Mouse (Mus musculus) cerebellum, adult (tissue): ENCODE data around the gene Pagr1b.

Source experiments
- ATAC-seq: cut with Nextera tagmentation; 2 replicates; pipeline ENCODE4 v1.9.2; 2017; ENCODE audit warnings: mild to moderate bottlenecking, moderate library complexity, mixed read lengths; ENCODE audit not compliant: insufficient number of reproducible peaks, low FRiP score, low TSS enrichment

Gene Pagr1b

DNA sequence TGATC lies at the start of gene Pagr1b:
TSS of gene Pagr1b (minus strand) at position 4 of the 5 bp plus-strand sequence.
- ATAC-seq = no peak

DNA sequence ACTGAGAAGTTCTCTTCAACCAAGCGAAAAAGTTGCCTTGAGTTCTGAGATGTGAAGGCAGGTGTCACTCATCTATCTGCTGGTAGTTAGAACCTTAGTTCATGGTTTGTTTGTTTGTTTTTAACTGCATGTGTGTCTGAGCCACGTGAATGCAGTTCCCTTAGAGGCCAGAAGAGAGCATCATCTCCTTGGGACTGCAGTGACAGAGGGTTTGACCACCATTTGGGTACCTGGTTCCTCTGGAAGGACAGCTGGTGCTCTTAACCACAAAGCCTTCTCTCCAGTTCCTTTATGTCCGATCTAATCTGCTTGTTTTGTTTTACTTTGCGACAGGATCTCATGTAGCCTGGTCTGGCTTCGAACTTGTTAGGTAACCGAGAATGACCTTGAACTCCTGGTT lies 49.3 kb upstream of the Pagr1b start:
- no peak for ATAC-seq

DNA sequence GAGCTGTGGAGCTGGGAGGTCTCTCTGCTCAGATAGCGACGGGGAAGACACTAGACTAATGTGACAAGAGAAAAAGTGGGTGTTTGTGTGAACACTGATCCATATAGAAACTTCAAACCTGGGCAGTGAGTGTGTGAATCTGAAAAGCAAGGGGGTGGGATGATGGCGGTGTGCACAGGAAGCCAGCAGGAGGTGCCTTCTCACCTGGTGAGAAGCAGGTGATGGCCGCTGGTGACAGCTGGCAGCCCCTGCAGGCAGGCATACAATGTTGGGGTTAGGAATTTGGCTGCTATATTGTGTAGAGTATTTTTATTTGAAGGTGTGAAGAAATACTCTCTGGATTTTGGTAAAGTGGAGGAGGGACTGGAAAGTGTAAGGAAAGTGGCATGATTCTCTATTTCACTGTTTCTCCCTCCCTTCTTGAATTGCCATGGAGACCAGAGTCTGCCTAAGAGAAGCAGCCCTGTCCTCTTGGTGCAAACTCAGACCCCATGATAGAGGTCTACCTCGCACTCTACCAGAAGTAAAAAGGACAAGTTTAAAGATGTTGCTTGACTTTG lies 38.8 kb upstream of the Pagr1b start:
- no peak for ATAC-seq

DNA sequence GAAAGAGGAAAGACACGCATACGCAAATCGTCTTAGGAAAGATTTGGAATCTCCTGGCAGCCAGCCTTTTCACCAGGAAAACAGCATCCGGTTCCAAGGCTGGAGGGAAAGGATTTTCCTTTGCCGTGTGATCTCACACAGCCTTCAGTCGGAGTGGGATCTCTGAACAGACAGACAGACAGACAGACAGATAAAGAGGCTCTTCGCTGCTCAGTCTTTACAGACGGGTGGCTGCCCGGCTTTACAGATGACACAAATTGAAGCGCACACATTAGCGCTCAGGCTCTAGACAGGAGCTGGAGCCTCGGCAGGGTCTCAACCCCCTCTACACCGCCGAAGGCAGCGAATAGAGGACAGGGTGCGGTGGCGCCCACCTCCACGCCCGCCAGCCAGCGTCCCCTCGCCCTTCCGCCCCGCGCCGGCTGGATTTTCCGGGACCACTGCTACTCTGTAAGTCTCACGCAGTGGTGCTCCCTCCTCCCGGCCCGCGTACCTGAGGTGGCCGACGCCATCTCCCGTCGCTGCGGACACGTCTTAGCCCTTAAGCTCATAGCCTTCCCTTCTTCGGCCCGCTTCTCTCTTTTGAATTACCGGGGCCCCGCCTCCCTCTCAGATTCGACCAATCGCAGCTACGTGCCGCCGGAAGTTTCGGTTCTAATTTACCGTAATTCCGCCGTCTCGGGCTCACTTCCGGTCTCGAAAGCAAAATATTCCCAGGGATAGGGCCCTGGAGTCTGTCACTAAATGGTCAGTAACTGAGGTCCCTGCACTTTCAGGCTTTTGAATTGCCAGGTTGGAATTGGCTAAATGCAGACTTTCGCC lies 25.8 kb upstream of the Pagr1b start, which contains the start of gene Kif22:
TSS of gene Kif22 (minus strand) at position 621 of the 822 bp plus-strand sequence.
- peak; percentile 66; the same call in 1 of the 2 replicates for ATAC-seq

DNA sequence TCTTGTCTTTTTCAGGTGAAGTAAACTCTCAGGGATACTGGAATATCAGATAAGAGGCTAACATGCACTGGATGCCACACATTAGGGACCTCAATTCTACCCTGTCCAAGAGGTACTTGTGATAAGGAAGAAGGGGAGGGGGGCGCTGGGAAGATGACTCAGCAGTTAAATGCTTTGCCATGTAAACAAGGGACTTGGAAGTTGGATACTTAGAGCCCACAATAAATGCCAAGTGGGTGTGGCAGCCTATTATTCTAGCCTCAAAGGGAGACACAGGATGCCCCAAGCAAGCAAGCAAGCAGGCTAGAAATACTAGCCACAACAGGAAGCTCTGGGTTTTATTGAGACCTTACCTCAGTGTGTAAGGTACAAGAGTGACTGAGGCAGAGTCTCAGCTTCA lies 15.0 kb upstream of the Pagr1b start:
- ATAC-seq = no peak

DNA sequence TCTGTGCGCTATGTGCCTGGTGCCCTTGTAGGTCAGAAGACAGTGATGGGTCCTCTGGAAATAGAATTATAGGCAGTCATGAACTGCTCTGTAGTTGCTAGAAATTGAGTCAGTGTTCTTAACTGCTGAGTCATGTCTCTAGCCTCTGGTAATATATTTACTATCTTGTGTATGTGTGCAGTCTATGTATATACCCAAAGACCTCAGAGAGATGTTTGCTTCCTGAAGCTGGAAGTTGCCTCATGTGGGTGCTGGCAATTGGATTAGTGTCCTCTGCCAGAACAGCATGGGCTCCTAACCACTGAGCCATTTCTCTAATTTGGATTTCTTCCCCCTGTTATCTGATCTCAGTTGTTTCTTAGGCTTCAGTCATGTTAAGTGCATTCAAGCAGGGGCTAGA lies 13.9 kb upstream of the Pagr1b start:
- ATAC-seq = no peak

DNA sequence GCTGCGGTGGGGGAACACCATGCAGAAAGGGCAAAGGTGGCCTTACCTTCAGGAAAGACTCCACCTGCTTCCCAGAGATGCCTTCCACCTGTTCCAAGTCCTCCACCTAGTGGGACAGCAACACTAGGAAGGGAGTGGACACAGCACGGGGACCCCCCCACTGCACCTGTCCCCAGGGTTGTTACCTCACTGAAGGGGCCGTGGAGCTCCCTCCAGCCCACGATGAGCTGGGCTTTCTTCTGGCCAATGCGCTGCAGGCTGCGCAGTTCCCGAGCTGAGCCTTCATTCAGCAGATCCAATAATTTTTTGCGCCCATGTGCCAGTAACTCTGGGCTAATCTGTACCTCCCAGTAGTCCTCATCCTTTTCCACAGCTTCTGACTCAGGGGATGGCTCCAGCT lies 11.6 kb upstream of the Pagr1b start:
- ATAC-seq = peak; percentile 1; the same call in 1 of the 2 replicates

DNA sequence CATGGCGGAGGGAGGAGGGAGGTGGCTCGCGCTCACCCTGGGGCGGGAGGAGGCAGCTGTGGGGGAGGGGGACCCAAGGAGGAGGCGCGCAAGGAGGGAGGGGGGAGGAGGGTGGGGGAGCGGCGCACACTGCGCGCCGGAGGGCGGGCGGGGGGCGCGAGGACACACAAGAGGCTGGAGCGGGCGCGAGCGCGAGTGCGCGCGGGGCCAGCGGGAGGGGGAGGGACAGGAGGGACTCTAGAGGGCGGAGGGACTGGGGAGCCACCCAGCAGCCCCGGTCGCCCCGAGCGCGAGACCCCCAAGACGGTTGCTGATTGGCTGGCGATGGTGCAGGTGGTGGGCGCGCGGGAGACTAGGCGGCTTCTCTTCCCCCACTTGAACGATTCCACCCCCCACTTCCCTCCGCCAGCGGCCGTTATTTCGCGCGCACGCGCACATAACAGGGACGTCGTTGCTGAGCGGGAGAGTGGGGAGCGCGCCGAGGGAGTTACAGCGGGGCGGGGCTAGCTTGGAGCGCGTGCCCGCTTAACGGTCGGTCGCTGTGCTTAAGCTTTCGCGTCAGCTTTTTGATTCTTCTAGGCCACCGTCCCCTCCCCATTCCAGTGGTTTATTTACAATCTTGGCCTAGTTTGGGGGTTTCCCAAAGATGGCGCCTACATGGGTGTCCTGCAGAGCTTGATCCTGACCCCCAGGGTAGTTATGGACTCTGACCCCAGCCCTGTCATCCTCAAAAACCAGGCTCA lies 10.9 kb upstream of the Pagr1b start, which contains the start of gene Maz:
TSS of gene Maz (minus strand) at position 54 of the 743 bp plus-strand sequence.
- ATAC-seq = peak; percentile 47

DNA sequence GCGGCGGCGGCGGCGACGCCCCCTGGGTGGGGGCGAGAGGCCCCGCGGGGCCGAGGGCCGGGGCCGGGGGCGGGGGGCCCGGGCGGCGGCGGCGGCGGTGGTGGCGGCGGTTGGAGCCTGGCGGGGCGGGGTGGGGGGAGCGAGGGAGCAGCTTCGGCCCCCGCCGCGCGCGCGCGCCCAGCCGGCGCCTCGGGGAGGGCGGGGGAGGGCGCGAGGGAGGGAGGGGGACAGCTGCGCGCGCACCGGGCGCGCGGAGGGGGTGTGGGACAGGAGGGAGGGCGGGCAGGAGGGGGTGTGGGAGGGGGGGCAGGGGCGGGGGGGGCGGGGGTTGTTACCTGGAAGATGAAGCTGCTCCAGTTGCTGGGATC lies 10.3 kb upstream of the Pagr1b start:
- ATAC-seq = no peak

DNA sequence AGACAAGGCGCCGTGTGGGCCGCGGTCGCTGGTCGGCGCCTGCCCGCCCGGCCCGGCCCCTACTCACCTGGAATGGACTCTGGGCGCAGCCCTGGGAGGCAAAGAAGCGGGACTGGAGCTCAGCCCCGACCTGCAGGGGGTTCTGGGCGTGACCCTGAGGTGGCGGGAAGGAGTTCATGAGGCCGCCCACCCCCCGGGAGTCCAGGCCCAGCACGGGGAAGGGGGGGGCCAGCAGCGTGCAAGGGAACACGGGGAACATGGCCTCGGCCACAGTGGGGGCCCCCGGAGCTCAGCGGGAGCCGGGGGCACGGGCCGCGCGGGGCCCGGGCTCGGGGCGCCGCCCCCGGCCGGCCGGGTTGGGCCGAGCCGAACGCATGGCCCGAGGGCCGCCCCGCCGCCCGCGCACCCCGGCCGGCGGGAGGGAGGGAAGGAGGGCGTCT lies 9.9 kb upstream of the Pagr1b start:
- ATAC-seq = peak; percentile 10; the same call in 1 of the 2 replicates

DNA sequence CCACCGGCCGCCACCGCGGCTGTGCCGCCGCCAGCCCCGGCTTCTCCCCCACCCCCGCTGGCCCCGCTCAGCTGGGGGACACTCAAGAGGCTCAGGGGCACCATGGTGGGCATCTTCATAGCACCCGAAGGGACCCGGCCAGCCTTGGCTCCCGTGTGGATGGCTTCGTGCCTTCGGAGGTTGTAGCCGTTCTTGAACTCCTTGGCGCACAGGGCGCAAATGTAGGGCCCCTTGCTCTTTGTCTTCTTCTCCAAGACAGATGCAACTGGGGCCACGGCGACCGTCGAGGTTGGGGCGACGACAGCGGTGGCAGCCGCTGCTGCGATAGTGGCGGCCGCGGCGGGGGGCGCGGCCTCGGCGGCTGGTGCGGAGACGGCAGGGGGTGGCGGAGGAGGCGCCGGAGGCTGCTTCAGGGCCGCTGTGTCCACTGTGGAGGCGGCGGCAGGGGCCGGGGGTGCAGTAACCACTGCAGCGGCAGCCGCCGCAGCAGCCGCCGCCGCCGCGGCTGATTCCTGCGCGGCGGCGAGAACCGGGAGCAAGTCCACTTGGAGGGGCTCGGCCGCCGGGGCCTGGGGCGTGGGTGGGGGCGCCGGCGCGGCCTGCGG lies 9.4 kb upstream of the Pagr1b start:
- ATAC-seq = no peak

DNA sequence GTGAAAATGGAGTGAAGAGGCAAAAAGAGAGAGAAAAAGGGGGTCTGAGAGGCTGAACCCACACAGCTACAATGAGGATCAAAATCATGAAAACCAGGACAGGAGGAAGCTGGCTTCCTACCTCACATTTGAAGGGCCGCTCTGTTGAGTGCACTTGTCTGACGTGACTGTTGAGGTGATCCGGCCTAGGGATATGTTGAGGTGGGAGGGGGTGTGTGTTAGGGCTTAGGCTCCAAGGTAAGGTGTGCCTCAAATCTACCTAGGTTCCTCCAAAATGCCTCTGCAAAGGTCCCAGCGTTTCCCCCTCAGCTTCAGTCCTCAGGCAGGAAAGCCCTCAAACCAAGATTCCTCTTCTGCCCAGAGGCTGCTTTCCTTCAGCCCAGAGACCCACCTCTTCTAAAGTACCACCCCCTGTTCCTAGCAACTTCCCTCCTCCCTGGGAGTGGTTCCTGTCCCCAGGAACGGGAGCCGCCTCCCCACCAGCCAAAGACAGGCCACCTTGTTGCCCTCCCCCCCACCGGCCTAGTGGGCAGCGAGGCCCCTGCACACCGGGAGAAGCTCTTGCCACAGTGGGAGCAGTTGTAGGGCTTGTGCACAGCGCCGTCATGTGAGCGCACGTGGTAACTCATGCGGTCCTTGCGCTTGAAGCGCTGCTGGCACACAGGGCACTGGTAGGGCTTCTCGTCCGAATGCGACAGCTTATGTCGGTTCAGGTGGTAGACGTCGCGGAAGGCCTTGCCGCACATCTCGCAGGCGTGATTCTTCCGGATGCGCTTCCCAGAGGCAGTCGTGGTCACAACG lies 8.7 kb upstream of the Pagr1b start:
- peak; percentile 15; the same call in 1 of the 2 replicates for ATAC-seq

DNA sequence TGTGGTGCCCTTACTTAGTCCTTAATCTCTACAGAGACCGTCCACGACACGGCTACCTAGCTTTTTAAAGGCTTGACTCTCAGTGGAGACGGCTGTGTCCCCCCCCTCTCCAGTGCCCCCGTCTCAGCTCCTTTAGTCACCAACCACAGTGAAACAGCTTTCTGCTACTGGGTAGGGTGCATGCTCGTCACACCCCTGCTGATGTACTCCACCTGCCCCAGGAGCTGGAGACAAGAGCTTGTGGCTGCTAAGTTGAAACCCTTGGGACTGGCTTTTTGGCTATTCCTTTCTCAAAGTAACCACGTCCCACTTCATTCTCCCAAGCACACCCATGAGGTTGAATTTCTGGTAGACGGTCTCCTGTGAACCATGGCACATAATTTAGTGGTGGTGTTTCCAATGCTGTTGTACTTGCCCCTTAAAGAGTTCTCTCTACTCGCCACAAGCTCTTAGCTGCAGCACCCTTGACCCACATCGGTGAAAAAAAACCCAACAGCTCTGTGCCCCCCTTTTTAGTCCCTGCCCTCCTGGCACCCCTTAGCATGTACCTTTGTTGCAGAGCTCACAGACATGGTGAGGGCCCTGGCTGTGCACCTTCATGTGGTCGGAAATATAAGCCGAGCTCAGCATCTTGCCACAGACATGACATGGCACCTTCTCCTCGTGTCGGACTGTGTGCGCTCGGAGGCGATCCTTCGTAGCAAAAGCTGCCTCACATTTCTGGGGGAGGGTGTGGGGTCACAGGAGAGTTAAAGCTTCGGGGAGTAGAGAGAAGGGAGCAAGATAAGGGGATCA lies 7.8 kb upstream of the Pagr1b start:
- no peak for ATAC-seq

DNA sequence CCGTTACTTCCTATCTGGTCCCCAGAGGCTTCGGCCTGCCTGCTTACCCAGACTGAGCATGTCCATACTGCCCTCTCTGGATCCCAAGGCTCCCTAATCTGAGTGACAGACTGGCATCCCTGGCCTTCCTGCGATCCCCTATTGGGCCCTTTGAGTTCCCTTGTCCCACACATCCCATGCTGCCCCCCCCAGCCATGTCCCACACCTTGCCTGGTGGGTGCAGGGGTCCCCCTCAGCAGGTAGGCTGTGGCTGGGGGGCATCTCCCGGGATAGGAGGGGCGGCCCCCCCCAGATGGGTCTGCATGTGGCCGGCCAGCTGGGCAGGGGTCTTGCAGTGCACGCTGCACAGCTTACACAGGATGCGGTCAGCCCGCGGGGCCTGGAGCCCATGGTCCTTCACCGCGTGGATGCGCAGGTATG lies 7.0 kb upstream of the Pagr1b start:
- ATAC-seq = no peak

DNA sequence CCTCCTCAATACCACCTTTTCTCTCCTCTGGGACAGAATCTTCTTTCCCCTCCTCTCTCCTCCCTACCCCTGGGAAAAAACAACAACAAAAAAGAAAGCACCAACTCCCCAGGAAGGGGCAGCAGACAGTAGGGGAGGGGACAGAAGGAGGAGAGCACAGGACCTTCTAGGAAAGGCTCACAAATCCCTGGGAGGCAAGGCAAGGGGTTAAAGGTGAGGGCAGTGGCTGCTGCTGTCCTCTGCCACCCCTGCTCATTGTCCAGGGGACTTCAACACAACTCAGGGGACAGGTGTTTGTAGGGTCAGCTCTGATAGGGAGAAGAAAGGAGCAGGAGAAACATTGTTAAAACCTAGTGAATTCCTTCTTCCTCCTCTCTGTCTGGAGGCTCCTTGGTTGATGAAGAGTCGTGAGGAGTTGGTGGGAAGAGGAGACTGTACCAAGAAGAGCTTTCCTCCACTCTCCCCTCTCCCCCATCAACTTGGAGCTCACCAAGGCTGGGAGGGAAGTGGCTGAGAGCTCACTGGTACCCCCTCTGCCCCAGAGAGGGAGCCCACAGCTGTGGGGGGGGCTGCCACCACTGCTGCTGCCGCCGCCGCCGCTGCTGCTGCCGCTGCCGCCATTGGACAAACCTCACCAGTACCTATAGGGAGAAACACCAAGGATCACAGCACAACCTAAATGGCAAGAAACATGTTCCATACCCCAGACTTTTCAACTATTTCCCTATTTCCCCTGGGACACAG lies 6.4 kb upstream of the Pagr1b start:
- ATAC-seq = no peak

DNA sequence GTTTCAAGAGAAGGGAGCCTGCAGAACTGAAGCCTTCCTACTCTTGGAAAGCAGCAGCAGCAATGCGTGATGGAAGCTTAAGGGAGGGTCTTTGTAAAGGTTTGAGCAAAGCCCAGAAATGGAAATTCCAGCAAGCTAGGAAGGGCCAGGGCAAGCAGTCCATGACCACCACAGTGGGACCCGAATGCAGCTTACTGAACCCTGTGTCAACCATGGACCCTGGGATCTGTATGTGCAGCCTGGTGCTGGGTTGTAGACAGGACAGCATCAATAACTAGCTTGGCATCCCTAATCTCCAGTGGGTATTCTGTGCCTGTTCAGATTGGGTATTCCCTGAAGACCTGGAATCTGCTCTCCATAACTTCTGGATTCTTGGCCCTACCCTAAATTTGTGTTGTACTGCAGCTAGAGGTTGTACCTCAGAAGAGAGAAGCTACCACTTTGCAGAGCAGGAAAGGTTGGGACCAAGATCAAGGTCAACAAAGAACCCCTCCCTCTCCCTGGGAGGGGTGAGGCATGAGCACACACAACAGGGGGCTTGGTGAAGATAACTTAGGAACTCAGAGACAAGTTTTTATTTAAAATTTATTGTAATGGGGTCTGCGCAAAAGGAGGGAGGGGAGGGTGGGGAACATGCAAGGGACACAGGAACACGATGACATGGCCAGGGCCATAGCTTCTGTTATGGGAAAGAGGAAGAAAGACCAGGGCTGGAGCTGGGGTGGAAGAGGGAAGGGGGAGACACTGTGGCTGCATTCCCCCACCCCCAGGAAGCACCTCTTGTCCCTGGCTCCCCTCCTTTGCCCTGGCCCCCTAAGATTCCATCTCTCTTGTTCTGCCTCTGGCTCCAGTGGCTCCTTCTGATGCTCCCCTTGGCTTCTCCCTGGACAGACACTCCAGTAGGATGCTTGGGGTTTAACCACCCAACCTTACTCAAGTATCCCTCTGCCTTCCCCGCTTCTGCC lies 5.6 kb upstream of the Pagr1b start:
- ATAC-seq = no peak

DNA sequence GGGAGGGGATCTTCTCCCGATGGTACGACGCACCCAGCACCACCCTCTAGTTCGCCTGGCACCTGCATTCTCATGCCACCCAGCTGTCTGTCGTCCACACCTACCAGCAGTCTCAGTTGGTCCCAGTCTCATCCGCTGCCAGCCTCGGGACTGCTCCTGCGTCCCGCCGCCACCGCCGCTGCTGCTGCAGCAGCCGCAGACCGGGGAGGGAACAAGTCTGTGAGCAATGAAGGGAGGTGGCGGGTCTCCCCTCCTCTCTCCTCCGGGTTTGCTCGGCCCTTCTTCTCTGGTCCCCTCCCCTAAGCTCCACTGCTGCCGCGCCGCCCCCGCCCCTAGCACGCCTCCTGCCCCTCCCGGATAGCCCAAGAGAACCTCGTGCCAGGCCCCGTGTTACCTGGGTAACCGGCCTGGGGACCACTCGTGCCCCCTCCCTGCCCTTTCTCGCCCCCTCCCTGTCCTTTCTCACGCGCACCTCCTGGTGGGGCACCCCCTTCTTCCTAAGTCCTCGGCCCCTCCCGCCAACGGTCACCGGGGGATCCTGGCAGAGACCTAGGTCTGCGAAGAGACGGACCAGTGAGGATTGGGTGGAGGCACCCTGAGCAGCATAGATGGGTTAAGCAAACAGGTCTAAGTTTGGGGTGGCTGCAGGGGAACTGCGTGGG lies 4.7 kb upstream of the Pagr1b start, which contains the start of the genes Gm42742 and Prrt2:
TSS of gene Gm42742 (minus strand) at position 197 of the 662 bp plus-strand sequence.
TSS of gene Prrt2 (minus strand) at position 311 of the 662 bp plus-strand sequence.
- no peak for ATAC-seq
